In the genomic region with DNA sequence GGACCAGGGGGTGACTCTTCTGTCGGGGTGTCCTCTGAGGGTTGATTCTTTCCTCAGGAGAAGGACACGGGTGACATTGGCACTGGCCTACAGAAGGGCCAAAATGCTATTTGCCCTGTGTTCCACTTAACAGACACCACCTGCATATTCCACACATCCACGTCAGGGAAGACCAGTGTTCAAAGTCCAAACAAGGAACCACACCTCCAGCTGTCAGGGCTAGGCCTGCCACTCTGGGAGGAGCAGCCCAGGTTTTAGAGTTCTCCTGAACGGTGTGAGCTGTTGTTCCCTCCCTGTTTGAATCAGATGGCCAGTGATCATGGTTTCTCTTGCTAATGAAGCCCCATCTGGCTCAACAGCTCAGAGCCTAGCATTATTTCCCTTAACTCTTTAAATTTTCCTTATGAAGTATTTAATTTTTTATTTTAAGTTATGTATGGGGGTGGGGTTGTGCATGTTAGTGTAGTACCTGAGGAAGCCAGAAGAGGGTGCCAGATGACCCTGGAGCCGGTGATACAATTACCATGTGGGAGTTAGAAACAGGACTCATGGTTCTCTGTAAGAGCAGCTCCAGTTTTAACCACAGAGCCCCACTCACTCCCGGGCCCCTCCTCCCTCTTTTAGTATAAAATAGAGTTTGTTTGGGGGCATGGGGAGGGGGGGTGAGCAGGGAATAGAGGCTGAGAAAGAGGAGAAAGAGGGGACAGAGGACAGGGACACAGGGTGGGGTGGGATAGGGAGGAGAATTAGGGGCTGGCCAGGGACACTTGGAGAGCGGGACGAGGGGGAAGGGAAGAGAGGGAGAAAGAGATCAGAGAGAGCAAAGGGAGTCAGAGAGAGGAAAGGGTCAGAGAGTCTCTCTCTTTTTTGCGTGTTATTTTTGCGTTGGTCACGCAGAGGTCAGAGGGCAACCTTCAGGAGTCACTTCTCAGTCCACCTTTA, we compare ENCODE assay signal across 9 mouse cellular contexts.
DNase-seq lines count a peak whose midpoint lies in the region; ATAC-seq and TF ChIP-seq lines count a peak whose summit lies in the region.
"Had no signal": no experiment of that assay in that cellular context is flagged by ENCODE, and none has a peak within 500 bp of the region (broad histone marks: within the 10 kb centered on the region; RNA-seq: fewer than 3 reads in every experiment).

No protein-coding gene starts in this region.

- peaks cover 16% of the 10 kb centered on the region; the same call in 1 of the 2 replicates for H3K4me1 ChIP-seq in midbrain, embryonic 14.5 days (ENCODE audit: control insufficient read depth, insufficient read depth, low read length)
- peaks cover 28% of the 10 kb centered on the region for H3K4me1 ChIP-seq in midbrain, embryonic 13.5 days (replicated peaks)
- 0 out of 2 replicates have a peak, but pooled peaks cover 4% of the 10 kb centered on the region for H3K4me1 ChIP-seq in midbrain, postnatal 0 days (ENCODE audit: insufficient read depth, low read length)

- DNase-seq in midbrain, embryonic 14.5 days = peak; percentile 49
- peak; percentile 64 for DNase-seq in R1 (ENCODE audit: low read depth, low spot score)
- DNase-seq in cerebellum, postnatal 25 days = peak; percentile 51 to 75
- peak; percentile 44 for DNase-seq in gastrocnemius, postnatal 14 days
- peak; percentile 42 to 73 for DNase-seq in kidney, postnatal 36 days
- DNase-seq in midbrain, postnatal 0 days (ENCODE audit: low spot score) = peak; percentile 37

- no peak overlapping the region for H3K4me2 ChIP-seq in midbrain, embryonic 14.5 days (ENCODE audit: low read length)
- no peak overlapping the region for H3K4me2 ChIP-seq in midbrain, embryonic 13.5 days (replicated peaks)
- no peak overlapping the region for H3K4me2 ChIP-seq in midbrain, postnatal 0 days (ENCODE audit: low read depth, low read length, poor library complexity, severe bottlenecking)

- intact Hi-C loops in gastrocnemius, postnatal 14 days (cut with DNase I; ENCODE audit: low total_unique reads) = no loop called here

- no peak overlapping the region for H3K27ac ChIP-seq in midbrain, embryonic 14.5 days (replicated peaks; ENCODE audit: low read depth, low read length)
- no peak overlapping the region for H3K27ac ChIP-seq in midbrain, embryonic 13.5 days
- no peak overlapping the region for H3K27ac ChIP-seq in midbrain, postnatal 0 days (ENCODE audit: low read depth, low read length)

- H3K4me3 ChIP-seq in midbrain, embryonic 14.5 days (replicated peaks; ENCODE audit: low read depth, low read length) = no peak overlapping the region
- no peak overlapping the region for H3K4me3 ChIP-seq in midbrain, embryonic 13.5 days (replicated peaks)
- H3K4me3 ChIP-seq in midbrain, postnatal 0 days (ENCODE audit: low read depth, low read length) = no peak overlapping the region
- H3K4me3 ChIP-seq: erythroblast, embryonic 14.5 days had no signal

- no peak overlapping the region for H3K9ac ChIP-seq in midbrain, embryonic 14.5 days (replicated peaks; ENCODE audit: low read length)
- no peak overlapping the region for H3K9ac ChIP-seq in midbrain, embryonic 13.5 days (replicated peaks)
- H3K9ac ChIP-seq in midbrain, postnatal 0 days (replicated peaks; ENCODE audit: low read length, poor library complexity, severe bottlenecking) = no peak overlapping the region

- TF ChIP-seq CTCF in midbrain, postnatal 0 days (IDR thresholded peaks at IDR 0.05) = peak; percentile 72

- 73% methylated on average over 11 of the region's 11 CpGs for WGBS in midbrain, embryonic 14.5 days
- 68% methylated on average over 11 of the region's 11 CpGs for WGBS in midbrain, embryonic 13.5 days
- WGBS in midbrain, postnatal 0 days = 73% methylated on average over 11 of the region's 11 CpGs

- no peak for ATAC-seq in midbrain, embryonic 14.5 days (ENCODE audit: low FRiP score, low TSS enrichment)
- ATAC-seq in midbrain, embryonic 13.5 days = no peak
- ATAC-seq in midbrain, postnatal 0 days (ENCODE audit: low FRiP score) = no peak
- ATAC-seq in erythroid progenitor cell, adult 5-6 weeks (replicated peaks; ENCODE audit: low FRiP score, poor library complexity, severe bottlenecking) = no peak

- no peaks in the 10 kb centered on the region for H3K9me3 ChIP-seq in midbrain, embryonic 14.5 days (ENCODE audit: control insufficient read depth, low read length)
- H3K9me3 ChIP-seq in midbrain, embryonic 13.5 days = no peaks in the 10 kb centered on the region
- no peaks in the 10 kb centered on the region for H3K9me3 ChIP-seq in midbrain, postnatal 0 days (ENCODE audit: low read length)

- no peaks in the 10 kb centered on the region for H3K36me3 ChIP-seq in midbrain, embryonic 14.5 days (ENCODE audit: control insufficient read depth, insufficient read depth, low read length)
- H3K36me3 ChIP-seq in midbrain, embryonic 13.5 days = no peaks in the 10 kb centered on the region
- H3K36me3 ChIP-seq in midbrain, postnatal 0 days (ENCODE audit: insufficient read depth, low read length) = no peaks in the 10 kb centered on the region

- H3K27me3 ChIP-seq in midbrain, embryonic 14.5 days (ENCODE audit: control insufficient read depth, insufficient read depth, low read length) = no peaks in the 10 kb centered on the region; the same call in 1 of the 2 replicates
- peaks cover 12% of the 10 kb centered on the region; the same call in 1 of the 2 replicates for H3K27me3 ChIP-seq in midbrain, embryonic 13.5 days
- H3K27me3 ChIP-seq in midbrain, postnatal 0 days (ENCODE audit: insufficient read depth, low read length) = no peaks in the 10 kb centered on the region
